Mouse (Mus musculus): ENCODE measurements at regions not wholly inside any gene's neighbourhood (a gene's known extent, or its start where the extent isn't known, plus 50 kb on each side); places are given as distances from the start of the nearest gene placed in this dataset.
A peak's percentile ranks its signal among the peaks of the same experiment; 100 is the strongest.

GRCm38 (mm10) chrX:12346856-12347255, 186.7 kb upstream of the Bcor start:
- no peak for ATAC-seq (replicated peaks; ENCODE audit: insufficient number of reproducible peaks, low FRiP score, low TSS enrichment, poor library complexity, severe bottlenecking)

- ATAC-seq (replicated peaks; ENCODE audit: insufficient number of reproducible peaks, low FRiP score, low TSS enrichment, poor library complexity, severe bottlenecking), result no peak
These were observed 188.0 kb upstream of the Bcor start for GRCm38 (mm10) chrX:12348117-12348516.

GRCm38 (mm10) chrX:12354875-12355274, 194.7 kb upstream of the Bcor start:
- no peak for ATAC-seq (replicated peaks; ENCODE audit: insufficient number of reproducible peaks, low FRiP score, low TSS enrichment, poor library complexity, severe bottlenecking)

- ATAC-seq (replicated peaks; ENCODE audit: insufficient number of reproducible peaks, low FRiP score, low TSS enrichment, poor library complexity, severe bottlenecking), result no peak
These were observed 197.9 kb upstream of the Bcor start for GRCm38 (mm10) chrX:12358026-12358425.

GRCm38 (mm10) chrX:12365582-12366323, 205.6 kb upstream of the Bcor start:
- ATAC-seq (replicated peaks; ENCODE audit: insufficient number of reproducible peaks, low FRiP score, low TSS enrichment, poor library complexity, severe bottlenecking), result no peak

- ATAC-seq (replicated peaks; ENCODE audit: insufficient number of reproducible peaks, low FRiP score, low TSS enrichment, poor library complexity, severe bottlenecking), result no peak
These were observed 206.6 kb upstream of the Bcor start for GRCm38 (mm10) chrX:12366801-12367200.

- no peak for ATAC-seq (replicated peaks; ENCODE audit: insufficient number of reproducible peaks, low FRiP score, low TSS enrichment, poor library complexity, severe bottlenecking)
These were observed 213.5 kb upstream of the Bcor start for GRCm38 (mm10) chrX:12373670-12374069.

GRCm38 (mm10) chrX:12375796-12376195, 211.8 kb upstream of the Atp6ap2 start:
- no peak for ATAC-seq (replicated peaks; ENCODE audit: insufficient number of reproducible peaks, low FRiP score, low TSS enrichment, poor library complexity, severe bottlenecking)

- no peak for ATAC-seq (replicated peaks; ENCODE audit: insufficient number of reproducible peaks, low FRiP score, low TSS enrichment, poor library complexity, severe bottlenecking)
These were observed 211.2 kb upstream of the Atp6ap2 start for GRCm38 (mm10) chrX:12376238-12376980.

GRCm38 (mm10) chrX:12377441-12377840, 210.2 kb upstream of the Atp6ap2 start:
- ATAC-seq (replicated peaks; ENCODE audit: insufficient number of reproducible peaks, low FRiP score, low TSS enrichment, poor library complexity, severe bottlenecking), result no peak

- no peak for ATAC-seq (replicated peaks; ENCODE audit: insufficient number of reproducible peaks, low FRiP score, low TSS enrichment, poor library complexity, severe bottlenecking)
These were observed 195.3 kb upstream of the Atp6ap2 start for GRCm38 (mm10) chrX:12392145-12392825.

- ATAC-seq (replicated peaks; ENCODE audit: insufficient number of reproducible peaks, low FRiP score, low TSS enrichment, poor library complexity, severe bottlenecking), result no peak
These were observed 178.3 kb upstream of the Atp6ap2 start for GRCm38 (mm10) chrX:12409319-12409718.

- no peak for ATAC-seq (replicated peaks; ENCODE audit: insufficient number of reproducible peaks, low FRiP score, low TSS enrichment, poor library complexity, severe bottlenecking)
These were observed 162.0 kb upstream of the Atp6ap2 start for GRCm38 (mm10) chrX:12425566-12425965.

GRCm38 (mm10) chrX:12426664-12427063, 160.9 kb upstream of the Atp6ap2 start:
- no peak for ATAC-seq (replicated peaks; ENCODE audit: insufficient number of reproducible peaks, low FRiP score, low TSS enrichment, poor library complexity, severe bottlenecking)

- no peak for ATAC-seq (replicated peaks; ENCODE audit: insufficient number of reproducible peaks, low FRiP score, low TSS enrichment, poor library complexity, severe bottlenecking)
These were observed 155.3 kb upstream of the Atp6ap2 start for GRCm38 (mm10) chrX:12432289-12432688.

GRCm38 (mm10) chrX:12435656-12436055, 151.9 kb upstream of the Atp6ap2 start:
- ATAC-seq (replicated peaks; ENCODE audit: insufficient number of reproducible peaks, low FRiP score, low TSS enrichment, poor library complexity, severe bottlenecking), result no peak

- no peak for ATAC-seq (replicated peaks; ENCODE audit: insufficient number of reproducible peaks, low FRiP score, low TSS enrichment, poor library complexity, severe bottlenecking)
These were observed 151.5 kb upstream of the Atp6ap2 start for GRCm38 (mm10) chrX:12436106-12436505.

GRCm38 (mm10) chrX:12439447-12439846, 148.2 kb upstream of the Atp6ap2 start:
- ATAC-seq (replicated peaks; ENCODE audit: insufficient number of reproducible peaks, low FRiP score, low TSS enrichment, poor library complexity, severe bottlenecking), result no peak

GRCm38 (mm10) chrX:12443794-12444193, 143.8 kb upstream of the Atp6ap2 start:
- ATAC-seq (replicated peaks; ENCODE audit: insufficient number of reproducible peaks, low FRiP score, low TSS enrichment, poor library complexity, severe bottlenecking), result no peak

- peak; percentile 68; the same call in 1 of the 2 replicates for ATAC-seq (replicated peaks; ENCODE audit: insufficient number of reproducible peaks, low FRiP score, low TSS enrichment, poor library complexity, severe bottlenecking)
These were observed 142.5 kb upstream of the Atp6ap2 start for GRCm38 (mm10) chrX:12445093-12445492.

Measured in monocyte, adult 5-6 weeks (primary cell).